8 mouse cellular contexts compared by ENCODE assay signal in the genomic region with DNA sequence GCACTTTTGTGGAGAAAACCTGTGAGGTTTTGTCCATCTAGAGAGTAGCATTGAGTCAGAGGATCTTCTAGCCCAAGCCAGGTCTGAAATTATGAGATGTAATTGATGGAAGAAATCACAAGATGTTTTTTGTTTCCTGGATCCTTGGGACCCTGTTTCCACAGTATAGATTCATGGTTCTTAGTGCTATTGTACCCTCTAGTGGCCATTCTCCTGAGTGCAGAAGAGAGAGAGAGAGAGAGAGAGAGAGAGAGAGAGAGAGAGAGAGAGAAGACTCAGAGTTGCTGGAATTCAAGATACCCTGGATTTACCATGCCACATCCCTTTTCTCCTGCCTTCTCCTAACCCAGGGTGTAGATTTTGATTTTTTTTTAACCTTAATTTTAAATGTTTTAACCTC. TPM values are rescaled to one million over a fixed set of nuclear protein-coding genes. Genes with fewer than 3 reads are reported as not detected.
DNase-seq lines count a peak whose midpoint lies in the region; ATAC-seq lines count a peak whose summit lies in the region.

No protein-coding gene starts in this region.

- no peak overlapping the region for H3K27ac ChIP-seq in kidney, embryonic 16.5 days (ENCODE audit: low read length)
- H3K27ac ChIP-seq in forebrain, embryonic 16.5 days (ENCODE audit: low read length): no peak overlapping the region
- no peak overlapping the region for H3K27ac ChIP-seq in midbrain, embryonic 13.5 days

- no peaks in the 10 kb centered on the region for H3K27me3 ChIP-seq in kidney, embryonic 16.5 days (ENCODE audit: insufficient read depth, low read length)
- no peaks in the 10 kb centered on the region for H3K27me3 ChIP-seq in forebrain, embryonic 16.5 days (replicated peaks; ENCODE audit: control insufficient read depth, insufficient read depth, low read length)
- H3K27me3 ChIP-seq in midbrain, embryonic 13.5 days: no peaks in the 10 kb centered on the region

- no peak for ATAC-seq in kidney, embryonic 16.5 days (ENCODE audit: low FRiP score, low TSS enrichment)
- ATAC-seq in forebrain, embryonic 16.5 days: peak; percentile 71
- peak; percentile 81 for ATAC-seq in midbrain, embryonic 13.5 days

- no peaks in the 10 kb centered on the region for H3K36me3 ChIP-seq in kidney, embryonic 16.5 days (ENCODE audit: insufficient read depth, low read length)
- no peaks in the 10 kb centered on the region for H3K36me3 ChIP-seq in forebrain, embryonic 16.5 days (ENCODE audit: control insufficient read depth, insufficient read depth)
- H3K36me3 ChIP-seq in midbrain, embryonic 13.5 days: no peaks in the 10 kb centered on the region

- H3K9ac ChIP-seq in kidney, embryonic 16.5 days (replicated peaks; ENCODE audit: low read length): no peak overlapping the region
- no peak overlapping the region for H3K9ac ChIP-seq in forebrain, embryonic 16.5 days (replicated peaks; ENCODE audit: low read depth, low read length)
- no peak overlapping the region for H3K9ac ChIP-seq in midbrain, embryonic 13.5 days (replicated peaks)

- no peak overlapping the region for H3K4me2 ChIP-seq in kidney, embryonic 16.5 days (replicated peaks; ENCODE audit: low read depth, low read length)
- no peak overlapping the region for H3K4me2 ChIP-seq in forebrain, embryonic 16.5 days (ENCODE audit: low read length)
- H3K4me2 ChIP-seq in midbrain, embryonic 13.5 days (replicated peaks): no peak overlapping the region

- H3K9me3 ChIP-seq in kidney, embryonic 16.5 days (ENCODE audit: low read length): no peaks in the 10 kb centered on the region
- no peaks in the 10 kb centered on the region for H3K9me3 ChIP-seq in forebrain, embryonic 16.5 days (ENCODE audit: control insufficient read depth, low read length)
- no peaks in the 10 kb centered on the region for H3K9me3 ChIP-seq in midbrain, embryonic 13.5 days

- H3K4me3 ChIP-seq in kidney, embryonic 16.5 days (ENCODE audit: low read length): no peak overlapping the region
- no peak overlapping the region for H3K4me3 ChIP-seq in forebrain, embryonic 16.5 days (replicated peaks; ENCODE audit: low read length)
- no peak overlapping the region for H3K4me3 ChIP-seq in midbrain, embryonic 13.5 days (replicated peaks)

- H3K4me1 ChIP-seq in kidney, embryonic 16.5 days (ENCODE audit: insufficient read depth, low read length): peaks cover 25% of the 10 kb centered on the region
- peaks cover 18% of the 10 kb centered on the region for H3K4me1 ChIP-seq in forebrain, embryonic 16.5 days (replicated peaks; ENCODE audit: control insufficient read depth, insufficient read depth, low read length)
- peaks cover 14% of the 10 kb centered on the region for H3K4me1 ChIP-seq in midbrain, embryonic 13.5 days (replicated peaks)

- peak; percentile 66 for DNase-seq in kidney, adult 9 months
- DNase-seq in CD4-positive, CD25-positive, alpha-beta regulatory T cell, adult 2 months (ENCODE audit: low read depth, low spot score): peak; percentile 76
- peak; percentile 28 for DNase-seq in c-Kit-positive CD71-positive TER-119-negative erythroid progenitor cells, embryonic 14.5 days (ENCODE audit: low read depth)
- DNase-seq in urinary bladder, postnatal 10 days (ENCODE audit: low spot score): no peak
- DNase-seq in urinary bladder, postnatal 25 days (ENCODE audit: low spot score): no peak

RNA-seq across cellular contexts. Expression of a gene that starts 26.3 kb away (rescaled TPM):
- polyA plus RNA-seq in kidney, embryonic 16.5 days (2015; fragmentation: Nextera tagmentation; extraction: Ambion mirVana): 106 and 112 TPM in 2 replicates
- polyA plus RNA-seq in forebrain, embryonic 16.5 days (2015; fragmentation: Nextera tagmentation; extraction: Ambion mirVana): 7.7 and 8.8 TPM in 2 replicates
- 6.2 and 7.8 TPM in 2 replicates for polyA plus RNA-seq in midbrain, embryonic 13.5 days (2015; fragmentation: Nextera tagmentation; extraction: Ambion mirVana)

RNA-seq across cellular contexts. Expression of a gene that starts 36.5 kb away (rescaled TPM):
- polyA plus RNA-seq in kidney, embryonic 16.5 days (2015; fragmentation: Nextera tagmentation; extraction: Ambion mirVana): 9.9 TPM in 1 of 2 replicates, not detected in the other
- not detected in 2 replicates for polyA plus RNA-seq in forebrain, embryonic 16.5 days (2015; fragmentation: Nextera tagmentation; extraction: Ambion mirVana)
- not detected in 2 replicates for polyA plus RNA-seq in midbrain, embryonic 13.5 days (2015; fragmentation: Nextera tagmentation; extraction: Ambion mirVana)

RNA-seq across cellular contexts. Expression of a gene that starts 47.3 kb away (rescaled TPM):
- 31.6 and 46.5 TPM in 2 replicates for polyA plus RNA-seq in kidney, embryonic 16.5 days (2015; fragmentation: Nextera tagmentation; extraction: Ambion mirVana)
- 55.9 and 58.6 TPM in 2 replicates for polyA plus RNA-seq in forebrain, embryonic 16.5 days (2015; fragmentation: Nextera tagmentation; extraction: Ambion mirVana)
- polyA plus RNA-seq in midbrain, embryonic 13.5 days (2015; fragmentation: Nextera tagmentation; extraction: Ambion mirVana): 16.6 and 18.9 TPM in 2 replicates

RNA-seq across cellular contexts. Expression of a gene that starts 57.3 kb away (rescaled TPM):
- polyA plus RNA-seq in kidney, embryonic 16.5 days (2015; fragmentation: Nextera tagmentation; extraction: Ambion mirVana): 57.7 and 66.8 TPM in 2 replicates
- 6.1 and 6.2 TPM in 2 replicates for polyA plus RNA-seq in forebrain, embryonic 16.5 days (2015; fragmentation: Nextera tagmentation; extraction: Ambion mirVana)
- 4.4 and 6.8 TPM in 2 replicates for polyA plus RNA-seq in midbrain, embryonic 13.5 days (2015; fragmentation: Nextera tagmentation; extraction: Ambion mirVana)

Comparison
In these comparisons a context has a peak if more than half of its experiments do, and no peak if none do; other contexts are left out.
1. DNase-seq: peak in kidney, adult 9 months (single experiment), CD4-positive, CD25-positive, alpha-beta regulatory T cell, adult 2 months (single experiment) and c-Kit-positive CD71-positive TER-119-negative erythroid progenitor cells, embryonic 14.5 days (single experiment); none in urinary bladder, postnatal 10 days (single experiment) and urinary bladder, postnatal 25 days (single experiment).
2. RNA of a gene that starts 26.3 kb away (polyA plus RNA-seq): 106 to 112 TPM in kidney, embryonic 16.5 days; 7.7 to 8.8 TPM in forebrain, embryonic 16.5 days and 6.2 to 7.8 TPM in midbrain, embryonic 13.5 days; every median in the first group is over 10 times any median in the second.